Mouse (Mus musculus) kidney, adult 2 months (tissue): ENCODE measurements at regions not wholly inside any gene's neighbourhood (a gene's known extent, or its start where the extent isn't known, plus 50 kb on each side); places are given as distances from the start of the nearest gene placed in this dataset.
A peak's percentile ranks its signal among the peaks of the same experiment; 100 is the strongest.
"Not testable (repeated sequence)": the region's sequence is repeated elsewhere in the genome, so short reads cannot be mapped to it uniquely, and the experiment has no call there.

Experiments used
- DNase-seq: peaks from one replicate; pipeline ENCODE4 v3.0.0; 2021
- H3K27ac ChIP-seq: fragments of 200-500 bp; 2 replicates; pipeline ENCODE4 v1.5.1; 2012; ENCODE audit warnings: low read depth, low read length, control low read depth, inconsistent platforms; ENCODE audit not compliant: insufficient read depth
- H3K27me3 ChIP-seq: fragments of 200-500 bp; replicated peaks from 2 replicates; pipeline ENCODE4 v1.6.1; 2012; ENCODE audit warnings: mild to moderate bottlenecking, moderate library complexity, low read length, inconsistent platforms; ENCODE audit not compliant: control insufficient read depth, insufficient read depth
- H3K36me3 ChIP-seq: fragments of 200-500 bp; 2 replicates; pipeline ENCODE4 v1.6.1; 2012; ENCODE audit warnings: mild to moderate bottlenecking, moderate library complexity, low read length, inconsistent platforms; ENCODE audit not compliant: control insufficient read depth, insufficient read depth
- H3K4me1 ChIP-seq: fragments of 200-500 bp; 2 replicates; pipeline ENCODE4 v1.6.1; 2011; ENCODE audit warnings: low read length; ENCODE audit not compliant: control insufficient read depth, insufficient read depth
- H3K4me3 ChIP-seq: fragments of 200-500 bp; 2 replicates; pipeline ENCODE4 v1.5.1; 2011; ENCODE audit warnings: mild to moderate bottlenecking, low read depth, low read length, control low read depth; ENCODE audit not compliant: insufficient read depth
- CTCF ChIP-seq: fragments of 200-500 bp; conservative IDR thresholded peaks from 2 replicates; pipeline ENCODE4 v1.5.1; 2011; ENCODE audit warnings: low read depth, mild to moderate bottlenecking, control low read depth, low read length, moderate library complexity, mixed read lengths; ENCODE audit not compliant: insufficient read depth, insufficient read length
- POLR2A ChIP-seq: fragments of 200-500 bp; IDR thresholded peaks from one replicate; pipeline ENCODE4 v1.6.1; 2011; ENCODE audit warnings: low read depth, low read length, control low read depth
- WGBS: fragments of 180-500 bp; shearing (Covaris S2); methylation state at CpG from one replicate; pipeline ENCODE4 v1.1.7; 2018; 5-methylcytosine and 5-hydroxymethylcytosine counted together

GRCm38 (mm10) chr17:10150403-10150689 is 169.3 kb downstream of the Qk start:
- not testable (repeated sequence) for H3K27me3 ChIP-seq, H3K4me1 ChIP-seq, H3K27ac ChIP-seq, DNase-seq, H3K4me3 ChIP-seq, H3K36me3 ChIP-seq
- WGBS: 50% methylated on average over 2 of the region's 2 CpGs

- no peaks in the 10 kb centered on the region for H3K27me3 ChIP-seq
- H3K4me3 ChIP-seq: no peak overlapping the region
- H3K4me1 ChIP-seq: no peaks in the 10 kb centered on the region
- no peaks in the 10 kb centered on the region for H3K36me3 ChIP-seq
- H3K27ac ChIP-seq: no peak overlapping the region
- TF ChIP-seq POLR2A: no peak
- no peak for DNase-seq
- 79% methylated on average over 8 of the region's 8 CpGs for WGBS
Observed at GRCm38 (mm10) chr17:10149682-10150402, 169.8 kb downstream of the Qk start.

DNA sequence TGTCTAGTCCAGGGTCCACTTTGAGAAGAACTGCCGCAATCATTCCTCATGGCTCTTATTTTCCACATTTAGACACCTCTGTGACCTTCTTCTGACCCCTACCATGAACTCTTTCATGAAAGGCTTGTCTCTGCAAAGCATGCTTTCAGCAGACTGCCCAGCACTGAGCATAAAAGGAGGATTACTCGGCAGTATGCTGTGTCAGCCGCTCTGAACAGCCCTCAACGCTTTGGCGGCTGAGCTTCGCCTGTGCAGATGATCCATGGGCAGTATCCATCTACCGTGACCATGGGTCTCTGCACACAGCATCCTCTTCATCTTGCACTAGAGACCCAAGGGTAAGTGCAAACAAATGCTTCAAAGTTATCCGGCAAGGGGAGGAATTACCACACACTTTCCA is 172.5 kb downstream of the Qk start:
- Histone ChIP-seq H3K27me3 (no peaks in the 10 kb centered on the region), H3K4me3 (no peak overlapping the region), H3K4me1 (no peaks in the 10 kb centered on the region), H3K36me3 (no peaks in the 10 kb centered on the region), H3K27ac (no peak overlapping the region)
- 77% methylated on average over 8 of the region's 8 CpGs for WGBS
- TF ChIP-seq CTCF (no peak), POLR2A (no peak)
- DNase-seq: no peak

DNA sequence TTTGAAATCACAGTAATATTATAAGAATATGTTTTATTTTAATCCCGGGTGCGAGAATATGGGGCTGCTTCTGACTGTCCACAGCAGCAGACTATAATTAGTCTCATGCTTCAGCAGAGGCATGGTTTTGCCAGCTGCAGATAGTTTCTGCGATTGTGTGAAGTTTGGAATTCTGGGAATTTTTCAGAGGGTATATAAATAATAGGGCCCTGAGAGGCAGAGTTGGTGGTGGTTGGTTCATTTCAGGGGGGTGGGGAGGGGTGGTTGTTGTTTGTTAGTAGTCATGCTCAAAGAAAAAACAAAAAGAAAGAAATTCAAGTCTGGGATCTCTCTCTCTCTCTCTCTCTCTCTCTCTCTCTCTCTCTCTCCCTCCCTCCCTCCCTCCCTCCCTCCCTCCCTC is 173.1 kb downstream of the Qk start:
- no peak for TF ChIP-seq POLR2A
- no peak for TF ChIP-seq CTCF
- H3K27ac ChIP-seq: no peak overlapping the region
- no peaks in the 10 kb centered on the region for H3K36me3 ChIP-seq
- 79% methylated on average over 3 of the region's 3 CpGs for WGBS
- H3K4me1 ChIP-seq: no peaks in the 10 kb centered on the region
- DNase-seq: no peak
- no peaks in the 10 kb centered on the region for H3K27me3 ChIP-seq
- H3K4me3 ChIP-seq: no peak overlapping the region

DNA sequence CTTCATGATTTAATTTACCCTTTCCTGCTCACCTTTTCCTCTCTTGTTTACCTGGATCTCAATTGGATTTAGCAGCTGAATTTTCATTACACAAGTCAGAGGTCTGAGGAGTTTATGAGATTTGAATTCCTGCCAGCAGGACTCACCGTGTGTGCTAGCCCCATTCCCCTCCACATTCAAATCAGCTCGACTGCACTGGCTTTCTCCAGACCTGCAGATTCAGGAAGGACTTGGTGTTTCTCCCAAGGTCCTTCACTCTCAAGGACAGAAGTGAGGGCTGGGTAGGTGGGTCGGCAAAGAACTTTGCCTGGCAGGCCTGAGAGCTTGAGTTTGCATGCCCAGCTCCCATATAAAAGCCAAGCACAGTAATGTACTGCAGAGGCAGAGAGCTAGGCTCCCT is 180.8 kb downstream of the Qk start:
- Histone ChIP-seq H3K4me3 (no peak overlapping the region), H3K27ac (peak overlapping the region; percentile 15; the same call in 1 of the 2 replicates), H3K27me3 (no peaks in the 10 kb centered on the region), H3K4me1 (no peaks in the 10 kb centered on the region), H3K36me3 (no peaks in the 10 kb centered on the region)
- no peak for TF ChIP-seq CTCF
- no peak for TF ChIP-seq POLR2A
- peak; percentile 67 for DNase-seq
- 29% methylated on average over 3 of the region's 3 CpGs for WGBS

- H3K27me3 ChIP-seq: no peaks in the 10 kb centered on the region
- no peaks in the 10 kb centered on the region for H3K36me3 ChIP-seq
- 53% methylated on average over 4 of the region's 4 CpGs for WGBS
- no peak for TF ChIP-seq POLR2A
- no peak for TF ChIP-seq CTCF
- no peak overlapping the region for H3K4me3 ChIP-seq
- DNase-seq: peak; percentile 8
- peak overlapping the region; percentile 35; the same call in 1 of the 2 replicates for H3K27ac ChIP-seq
- H3K4me1 ChIP-seq: no peaks in the 10 kb centered on the region
Observed at GRCm38 (mm10) chr17:10138374-10138773, 181.3 kb downstream of the Qk start.

DNA sequence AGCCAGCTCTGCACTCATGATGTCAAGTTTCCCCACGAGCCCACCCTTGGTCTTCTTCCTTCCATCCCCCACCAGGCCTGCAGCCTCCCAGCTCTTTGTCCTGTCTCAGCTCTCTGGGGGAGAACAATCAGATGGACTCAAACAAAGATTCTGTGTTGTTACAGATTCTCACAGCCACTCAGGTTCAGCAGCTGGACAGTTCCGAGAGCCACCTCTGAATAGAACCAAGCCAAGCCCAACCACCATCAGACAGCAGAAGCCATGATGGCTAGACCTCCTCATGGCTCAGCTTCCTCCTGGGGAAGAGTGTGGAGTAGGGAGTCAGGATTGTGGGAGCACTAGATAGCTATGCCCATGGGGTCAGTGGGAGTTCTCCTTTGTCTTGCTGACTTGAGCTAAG is 184.5 kb downstream of the Qk start:
- H3K36me3 ChIP-seq: no peaks in the 10 kb centered on the region
- WGBS: 61% methylated on average over 2 of the region's 2 CpGs
- no peak for DNase-seq
- no peaks in the 10 kb centered on the region for H3K27me3 ChIP-seq
- no peaks in the 10 kb centered on the region for H3K4me1 ChIP-seq
- TF ChIP-seq CTCF (no peak), POLR2A (no peak)
- no peak overlapping the region for H3K27ac ChIP-seq
- H3K4me3 ChIP-seq: no peak overlapping the region

DNA sequence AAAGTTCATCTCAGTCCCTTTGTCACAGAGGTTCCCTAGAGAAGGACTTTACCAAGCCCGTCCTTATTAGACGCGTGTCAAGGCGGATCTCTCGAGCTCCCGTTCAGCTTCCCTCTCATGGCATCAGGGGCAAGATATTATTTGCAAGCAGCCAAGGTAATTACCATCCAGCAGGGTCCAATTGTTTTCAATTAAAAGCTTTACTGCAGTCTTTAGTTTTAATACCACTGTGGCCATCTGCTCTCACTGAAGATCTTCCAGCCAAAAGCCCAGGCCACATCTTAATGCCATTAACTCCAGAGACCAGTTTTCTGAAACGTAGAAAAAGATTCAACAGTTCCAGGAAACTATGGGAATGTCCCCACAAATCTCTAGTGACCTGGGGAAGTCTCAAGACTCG is 191.1 kb downstream of the Qk start:
- no peak for DNase-seq
- Histone ChIP-seq H3K27ac (no peak overlapping the region), H3K4me1 (no peaks in the 10 kb centered on the region), H3K27me3 (no peaks in the 10 kb centered on the region), H3K36me3 (no peaks in the 10 kb centered on the region), H3K4me3 (no peak overlapping the region)
- 78% methylated on average over 8 of the region's 8 CpGs for WGBS
- TF ChIP-seq POLR2A (no peak), CTCF (no peak)
